Mouse (Mus musculus): ENCODE data around the gene A230050P20Rik. TPM values are rescaled to one million over a fixed set of nuclear protein-coding genes. Genes with fewer than 3 reads are reported as not detected.

Gene A230050P20Rik
- polyA plus RNA-seq, 1 experiment from 2014 or later = 6.9 TPM

DNA sequence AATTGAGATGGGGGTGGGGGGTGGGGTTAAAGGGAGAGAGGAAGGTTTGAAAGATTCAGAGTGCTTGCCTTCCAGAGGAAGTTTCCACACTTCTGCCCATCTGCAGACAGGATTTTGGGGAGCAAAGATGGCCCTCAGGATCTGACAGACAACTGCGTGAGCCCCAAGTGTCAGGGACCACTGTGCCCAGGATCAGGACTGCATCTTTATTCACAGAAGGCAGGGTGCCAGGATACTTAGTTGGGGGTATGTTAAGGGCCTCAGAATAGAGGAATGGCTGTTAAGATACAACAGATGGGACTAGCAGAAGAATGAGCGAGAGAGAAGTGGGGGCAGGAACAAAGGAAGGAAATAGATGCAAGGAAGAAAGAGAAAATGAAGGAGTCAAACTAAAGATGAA is 18.1 kb downstream of the A230050P20Rik start:
- WGBS = 94% methylated on average over 2 of the region's 2 CpGs
- no peaks in the 10 kb centered on the region for H3K9me3 ChIP-seq (ENCODE audit: control insufficient read depth, low read length)
- H3K4me3 ChIP-seq (ENCODE audit: low read depth, low read length) = no peak overlapping the region
- TF ChIP-seq CTCF (IDR thresholded peaks at IDR 0.05; ENCODE audit: low read depth) (no peak), EP300 (optimal IDR thresholded peaks at IDR 0.05) (no peak)
- no peak overlapping the region for H3K4me2 ChIP-seq (replicated peaks; ENCODE audit: low read depth)
- no peaks in the 10 kb centered on the region for H3K27me3 ChIP-seq (ENCODE audit: control insufficient read depth, insufficient read depth, low read length)
- no peak overlapping the region for H3K27ac ChIP-seq (replicated peaks)
- H3K36me3 ChIP-seq (ENCODE audit: control insufficient read depth, insufficient read depth, low read length) = peaks cover 21% of the 10 kb centered on the region
- ATAC-seq (ENCODE audit: low FRiP score, low TSS enrichment) (no peak), DNase-seq (ENCODE audit: low spot score) (no peak)
- no peak overlapping the region for H3K9ac ChIP-seq (ENCODE audit: low read length)
- H3K4me1 ChIP-seq (replicated peaks; ENCODE audit: control insufficient read depth, insufficient read depth) = no peaks in the 10 kb centered on the region; the same call in 1 of the 2 replicates

DNA sequence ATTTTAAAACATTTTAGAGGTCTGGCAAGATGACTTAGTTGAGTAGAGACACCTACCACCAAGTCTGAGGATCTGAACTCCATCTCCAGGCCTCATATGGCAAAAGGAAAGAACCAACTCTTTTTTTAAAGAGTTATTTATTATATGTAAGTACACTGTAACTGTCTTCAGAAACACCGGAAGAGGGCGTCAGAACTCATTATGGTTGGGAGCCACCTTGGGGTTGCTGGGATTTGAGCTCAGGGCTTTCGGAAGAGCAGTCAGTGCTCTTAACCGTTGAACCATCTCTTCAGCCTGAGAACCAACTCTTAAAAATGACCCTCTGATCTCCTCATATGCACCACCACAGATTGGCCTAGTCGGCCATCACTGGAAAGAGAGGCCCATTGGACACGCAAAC is 18.7 kb downstream of the A230050P20Rik start:
- H3K9ac ChIP-seq (ENCODE audit: low read length) = no peak overlapping the region
- H3K4me2 ChIP-seq (replicated peaks; ENCODE audit: low read depth) = no peak overlapping the region
- H3K9me3 ChIP-seq (ENCODE audit: control insufficient read depth, low read length) = no peaks in the 10 kb centered on the region
- H3K27me3 ChIP-seq (ENCODE audit: control insufficient read depth, insufficient read depth, low read length) = no peaks in the 10 kb centered on the region
- H3K27ac ChIP-seq (replicated peaks) = no peak overlapping the region
- DNase-seq (ENCODE audit: low spot score) (no peak), ATAC-seq (ENCODE audit: low FRiP score, low TSS enrichment) (no peak)
- no peak for TF ChIP-seq EP300 (optimal IDR thresholded peaks at IDR 0.05)
- H3K4me3 ChIP-seq (ENCODE audit: low read depth, low read length) = no peak overlapping the region
- H3K4me1 ChIP-seq (replicated peaks; ENCODE audit: control insufficient read depth, insufficient read depth) = no peaks in the 10 kb centered on the region; the same call in 1 of the 2 replicates
- H3K36me3 ChIP-seq (ENCODE audit: control insufficient read depth, insufficient read depth, low read length) = peaks cover 27% of the 10 kb centered on the region
- 91% methylated on average over 6 of the region's 6 CpGs for WGBS

DNA sequence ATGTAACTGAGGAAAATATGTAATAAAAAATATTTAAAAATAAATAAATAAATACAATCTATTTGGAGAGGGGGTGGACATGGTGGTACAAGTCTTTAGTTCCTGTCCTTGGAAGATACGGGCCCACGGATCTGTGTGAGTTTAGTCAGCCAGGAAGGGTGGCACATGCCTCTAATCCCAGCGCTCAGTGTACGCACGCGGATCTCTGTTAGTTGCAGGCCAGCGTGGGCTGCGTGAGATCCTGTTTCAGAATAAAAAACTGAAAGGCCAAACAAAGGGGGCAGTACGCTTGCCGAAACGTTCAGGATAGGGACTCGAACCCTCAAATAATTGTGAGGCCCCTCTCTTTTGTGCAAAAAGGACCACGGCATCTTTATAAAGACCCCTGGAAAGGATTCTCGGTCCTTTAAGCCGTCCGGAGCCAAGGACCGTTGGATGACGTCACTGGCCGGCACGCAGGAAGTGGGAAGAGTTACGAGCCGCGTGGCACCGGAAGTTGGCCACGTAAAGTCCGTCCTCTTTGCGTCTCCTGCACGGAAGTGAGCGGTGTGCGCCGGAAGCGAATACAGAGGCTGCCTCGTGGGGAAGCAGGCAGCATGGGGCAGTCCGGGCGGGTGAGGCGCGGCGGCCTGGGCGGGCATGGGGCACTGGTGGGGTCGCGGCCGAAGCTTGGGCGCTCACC is 19.4 kb downstream of the A230050P20Rik start, which contains the start of gene Ppan:
TSS of gene Ppan (plus strand) at position 472 of the 682 bp plus-strand sequence.
- H3K4me3 ChIP-seq (ENCODE audit: low read depth, low read length) = peak within 1 kb of the TSS; percentile 76
- H3K9ac ChIP-seq (ENCODE audit: low read length) = peak within 1 kb of the TSS; percentile 81
- WGBS = under 1% methylated on average over 36 of the region's 43 CpGs
- no peaks in the 10 kb centered on the region for H3K9me3 ChIP-seq (ENCODE audit: control insufficient read depth, low read length)
- H3K4me2 ChIP-seq (replicated peaks; ENCODE audit: low read depth) = peak within 1 kb of the TSS; percentile 81
- no peaks in the 10 kb centered on the region for H3K27me3 ChIP-seq (ENCODE audit: control insufficient read depth, insufficient read depth, low read length)
- no peaks in the 10 kb centered on the region; the same call in 1 of the 2 replicates for H3K4me1 ChIP-seq (replicated peaks; ENCODE audit: control insufficient read depth, insufficient read depth)
- TF ChIP-seq CTCF (IDR thresholded peaks at IDR 0.05; ENCODE audit: low read depth) (0 out of 2 replicates have a peak, but pooled peaks have one; percentile 27), EP300 (optimal IDR thresholded peaks at IDR 0.05) (peak; percentile 56)
- ATAC-seq (ENCODE audit: low FRiP score, low TSS enrichment) (peak; percentile 97), DNase-seq (ENCODE audit: low spot score) (peak; percentile 94)
- peaks cover 29% of the 10 kb centered on the region for H3K36me3 ChIP-seq (ENCODE audit: control insufficient read depth, insufficient read depth, low read length)
- peak within 1 kb of the TSS; percentile 93 for H3K27ac ChIP-seq (replicated peaks)

DNA sequence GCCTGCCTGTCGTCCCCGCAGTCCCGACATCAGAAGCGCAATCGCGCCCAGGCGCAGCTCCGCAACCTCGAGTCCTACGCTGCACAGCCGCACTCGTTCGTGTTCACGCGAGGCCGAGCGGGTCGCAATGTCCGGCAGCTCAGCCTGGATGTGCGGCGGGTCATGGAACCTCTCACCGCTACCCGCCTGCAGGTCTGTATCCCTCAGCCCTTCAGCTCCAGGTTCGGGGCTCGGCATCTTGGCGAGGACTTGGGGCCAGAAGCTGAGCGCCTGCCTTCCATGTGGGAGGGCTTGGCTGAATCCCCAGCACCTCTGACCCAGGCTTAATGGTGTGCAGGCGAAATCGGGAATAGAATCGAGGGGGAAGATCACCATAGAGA is 19.9 kb downstream of the A230050P20Rik start:
- no peaks in the 10 kb centered on the region; the same call in 1 of the 2 replicates for H3K4me1 ChIP-seq (replicated peaks; ENCODE audit: control insufficient read depth, insufficient read depth)
- H3K9ac ChIP-seq (ENCODE audit: low read length) = peak overlapping the region; percentile 81
- peak overlapping the region; percentile 93 for H3K27ac ChIP-seq (replicated peaks)
- no peaks in the 10 kb centered on the region for H3K9me3 ChIP-seq (ENCODE audit: control insufficient read depth, low read length)
- peak overlapping the region; percentile 81 for H3K4me2 ChIP-seq (replicated peaks; ENCODE audit: low read depth)
- H3K4me3 ChIP-seq (ENCODE audit: low read depth, low read length) = peak overlapping the region; percentile 76
- peaks cover 30% of the 10 kb centered on the region for H3K36me3 ChIP-seq (ENCODE audit: control insufficient read depth, insufficient read depth, low read length)
- 0% methylated on average over 26 of the region's 30 CpGs for WGBS
- ATAC-seq (ENCODE audit: low FRiP score, low TSS enrichment) (peak; percentile 50), DNase-seq (ENCODE audit: low spot score) (no peak)
- no peaks in the 10 kb centered on the region for H3K27me3 ChIP-seq (ENCODE audit: control insufficient read depth, insufficient read depth, low read length)
- no peak for TF ChIP-seq CTCF (IDR thresholded peaks at IDR 0.05; ENCODE audit: low read depth)
- TF ChIP-seq EP300 (optimal IDR thresholded peaks at IDR 0.05) = no peak

DNA sequence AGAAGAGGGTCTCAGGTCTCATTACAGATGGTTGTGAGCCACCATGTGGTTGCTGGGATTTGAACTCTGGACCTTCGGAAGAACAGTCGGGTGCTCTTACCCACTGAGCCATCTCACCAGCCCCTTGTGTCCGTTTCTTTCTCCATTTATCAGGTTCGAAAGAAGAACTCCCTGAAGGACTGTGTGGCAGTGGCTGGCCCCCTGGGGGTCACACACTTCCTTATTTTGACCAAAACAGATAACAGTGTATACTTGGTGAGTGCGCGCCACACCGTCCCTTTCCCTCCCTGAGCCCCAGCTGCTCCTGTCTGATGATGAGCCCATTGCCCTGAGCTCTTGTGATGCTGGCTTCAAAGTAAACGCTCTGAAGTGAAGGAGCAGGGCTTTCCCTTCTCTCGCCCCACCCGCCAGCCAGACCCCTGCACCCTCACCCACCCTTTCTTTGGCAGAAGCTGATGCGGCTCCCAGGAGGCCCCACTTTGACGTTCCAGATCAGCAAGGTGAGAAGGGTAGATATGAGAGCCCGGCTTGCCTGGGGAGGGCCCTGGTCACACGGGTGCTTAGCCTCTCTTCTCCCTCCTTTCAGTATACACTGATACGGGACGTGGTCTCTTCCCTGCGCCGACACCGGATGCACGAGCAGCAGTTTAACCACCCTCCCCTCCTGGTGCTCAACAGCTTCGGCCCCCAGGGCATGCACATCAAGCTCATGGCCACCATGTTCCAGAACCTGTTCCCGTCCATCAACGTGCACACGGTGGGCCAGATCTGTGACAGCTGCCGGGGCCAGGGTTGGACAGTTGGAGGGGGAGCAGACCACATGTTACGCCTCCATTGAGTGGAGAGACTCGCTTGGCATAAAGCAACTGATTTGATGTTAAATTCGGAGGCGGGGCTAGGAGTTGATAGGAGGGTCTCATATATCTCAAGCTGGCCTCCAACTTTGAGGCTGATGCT is 21.0 kb downstream of the A230050P20Rik start:
- TF ChIP-seq EP300 (optimal IDR thresholded peaks at IDR 0.05) (no peak), CTCF (IDR thresholded peaks at IDR 0.05; ENCODE audit: low read depth) (no peak)
- H3K27me3 ChIP-seq (ENCODE audit: control insufficient read depth, insufficient read depth, low read length) = no peaks in the 10 kb centered on the region
- 0 out of 2 replicates have a peak overlapping the region, but pooled peaks have one; percentile 14 for H3K4me2 ChIP-seq (replicated peaks; ENCODE audit: low read depth)
- H3K4me3 ChIP-seq (ENCODE audit: low read depth, low read length) = no peak overlapping the region; the same call in 1 of the 2 replicates
- peaks cover 33% of the 10 kb centered on the region for H3K36me3 ChIP-seq (ENCODE audit: control insufficient read depth, insufficient read depth, low read length)
- no peaks in the 10 kb centered on the region for H3K9me3 ChIP-seq (ENCODE audit: control insufficient read depth, low read length)
- H3K27ac ChIP-seq (replicated peaks) = no peak overlapping the region
- no peak for ATAC-seq (ENCODE audit: low FRiP score, low TSS enrichment)
- 80% methylated on average over 29 of the region's 29 CpGs for WGBS
- H3K9ac ChIP-seq (ENCODE audit: low read length) = no peak overlapping the region
- no peaks in the 10 kb centered on the region; the same call in 1 of the 2 replicates for H3K4me1 ChIP-seq (replicated peaks; ENCODE audit: control insufficient read depth, insufficient read depth)
- no peak for DNase-seq (ENCODE audit: low spot score)

Measured in stomach, postnatal 0 days (tissue).